Mouse (Mus musculus) c-Kit-positive CD71-positive TER-119-negative erythroid progenitor cells, embryonic 14.5 days (primary cell): ENCODE measurements around the gene Gm10230.
"Not testable (repeated sequence)": the region's sequence is repeated elsewhere in the genome, so short reads cannot be mapped to it uniquely, and the experiment has no call there.

Experiments
- DNase-seq: peaks from one replicate; pipeline ENCODE4 v3.0.0-alpha.2; 2013; ENCODE audit warnings: low read depth

Gene Gm10230

GRCm38 (mm10) chrX:27494782-27495181 lies at the start of gene Gm10230:
Gm10230 (minus strand) TSS chrX:27494882.
- DNase-seq, result not testable (repeated sequence)
